Mouse (Mus musculus) testis, adult 2 months (tissue): ENCODE measurements at regions not wholly inside any gene's neighbourhood (a gene's known extent, or its start where the extent isn't known, plus 50 kb on each side); places are given as distances from the start of the nearest gene placed in this dataset.

ENCODE experiments used
- H3K27ac ChIP-seq: fragments of 200-500 bp; 2 replicates; pipeline ENCODE4 v1.5.1; 2012; ENCODE audit warnings: low read depth, low read length; ENCODE audit not compliant: control insufficient read depth, insufficient read depth
- H3K27me3 ChIP-seq: fragments of 200-500 bp; 2 replicates; pipeline ENCODE4 v1.6.1; 2012; ENCODE audit warnings: mild to moderate bottlenecking, low read length, moderate library complexity; ENCODE audit not compliant: control insufficient read depth, insufficient read depth
- H3K36me3 ChIP-seq: fragments of 200-500 bp; 2 replicates; pipeline ENCODE4 v1.6.1; 2012; ENCODE audit warnings: mild to moderate bottlenecking, low read length; ENCODE audit not compliant: control insufficient read depth, insufficient read depth
- H3K4me1 ChIP-seq: fragments of 200-500 bp; 2 replicates; pipeline ENCODE4 v1.6.1; 2012; ENCODE audit warnings: low read length; ENCODE audit not compliant: control insufficient read depth, insufficient read depth
- H3K4me3 ChIP-seq: fragments of 200-500 bp; 2 replicates; pipeline ENCODE4 v1.5.1; 2012; ENCODE audit warnings: low read depth, mild to moderate bottlenecking, low read length, moderate library complexity, mixed read lengths; ENCODE audit not compliant: control insufficient read depth
- CTCF ChIP-seq: fragments of 200-500 bp; IDR thresholded peaks from 2 replicates; pipeline ENCODE4 v1.5.1; 2012; ENCODE audit warnings: low read depth, mild to moderate bottlenecking, inconsistent platforms, low read length, moderate library complexity; ENCODE audit not compliant: control insufficient read depth, insufficient read depth, insufficient replicate concordance
- POLR2A ChIP-seq: fragments of 200-500 bp; IDR thresholded peaks from 2 replicates; pipeline ENCODE4 v1.6.1; 2012; ENCODE audit warnings: low read depth, mild to moderate bottlenecking, inconsistent platforms, low read length, moderate library complexity; ENCODE audit not compliant: control insufficient read depth

- Histone ChIP-seq H3K4me1 (no peaks in the 10 kb centered on the region), H3K36me3 (no peaks in the 10 kb centered on the region), H3K27ac (no peak overlapping the region), H3K27me3 (no peaks in the 10 kb centered on the region), H3K4me3 (no peak overlapping the region)
- TF ChIP-seq CTCF (no peak), POLR2A (no peak)
Observed at GRCm38 (mm10) chr3:150896668-150897067, 541.0 kb upstream of the Adgrl4 start.

GRCm38 (mm10) chr3:150910091-150910490, 527.6 kb upstream of the Adgrl4 start:
- H3K27me3 ChIP-seq = no peaks in the 10 kb centered on the region
- H3K36me3 ChIP-seq = no peaks in the 10 kb centered on the region
- H3K4me1 ChIP-seq = no peaks in the 10 kb centered on the region
- no peak for TF ChIP-seq POLR2A
- TF ChIP-seq CTCF = no peak
- H3K27ac ChIP-seq = no peak overlapping the region
- H3K4me3 ChIP-seq = no peak overlapping the region

- no peak overlapping the region for H3K27ac ChIP-seq
- H3K27me3 ChIP-seq = no peaks in the 10 kb centered on the region
- no peaks in the 10 kb centered on the region for H3K4me1 ChIP-seq
- H3K36me3 ChIP-seq = no peaks in the 10 kb centered on the region
- no peak overlapping the region for H3K4me3 ChIP-seq
- TF ChIP-seq CTCF (no peak), POLR2A (no peak)
Observed at GRCm38 (mm10) chr3:150954897-150955296, 482.8 kb upstream of the Adgrl4 start.

GRCm38 (mm10) chr3:150999652-151000051, 438.0 kb upstream of the Adgrl4 start:
- TF ChIP-seq CTCF = no peak
- TF ChIP-seq POLR2A = no peak
- no peak overlapping the region for H3K4me3 ChIP-seq
- no peaks in the 10 kb centered on the region for H3K4me1 ChIP-seq
- no peaks in the 10 kb centered on the region for H3K36me3 ChIP-seq
- H3K27me3 ChIP-seq = no peaks in the 10 kb centered on the region
- H3K27ac ChIP-seq = no peak overlapping the region

GRCm38 (mm10) chr3:151000217-151000616, 437.5 kb upstream of the Adgrl4 start:
- H3K4me1 ChIP-seq = no peaks in the 10 kb centered on the region
- no peak for TF ChIP-seq CTCF
- TF ChIP-seq POLR2A = no peak
- H3K4me3 ChIP-seq = no peak overlapping the region
- no peak overlapping the region for H3K27ac ChIP-seq
- no peaks in the 10 kb centered on the region for H3K27me3 ChIP-seq
- H3K36me3 ChIP-seq = no peaks in the 10 kb centered on the region

GRCm38 (mm10) chr3:151001881-151002412, 435.7 kb upstream of the Adgrl4 start:
- H3K4me1 ChIP-seq = no peaks in the 10 kb centered on the region
- H3K4me3 ChIP-seq = no peak overlapping the region
- no peak overlapping the region for H3K27ac ChIP-seq
- no peaks in the 10 kb centered on the region for H3K27me3 ChIP-seq
- no peaks in the 10 kb centered on the region for H3K36me3 ChIP-seq
- no peak for TF ChIP-seq POLR2A
- TF ChIP-seq CTCF = no peak

- Histone ChIP-seq H3K27me3 (no peaks in the 10 kb centered on the region), H3K36me3 (no peaks in the 10 kb centered on the region), H3K4me3 (no peak overlapping the region), H3K4me1 (no peaks in the 10 kb centered on the region), H3K27ac (no peak overlapping the region)
- TF ChIP-seq POLR2A (no peak), CTCF (no peak)
Observed at GRCm38 (mm10) chr3:151003524-151003923, 434.2 kb upstream of the Adgrl4 start.

- no peaks in the 10 kb centered on the region for H3K27me3 ChIP-seq
- no peak overlapping the region for H3K4me3 ChIP-seq
- no peaks in the 10 kb centered on the region for H3K4me1 ChIP-seq
- TF ChIP-seq POLR2A = no peak
- TF ChIP-seq CTCF = no peak
- no peaks in the 10 kb centered on the region for H3K36me3 ChIP-seq
- H3K27ac ChIP-seq = no peak overlapping the region
Observed at GRCm38 (mm10) chr3:151003990-151004389, 433.7 kb upstream of the Adgrl4 start.
